Mouse (Mus musculus) MEL (cell line): ENCODE results near the gene Olfr576. TPM values are rescaled to one million over a fixed set of nuclear protein-coding genes. Genes with fewer than 3 reads are reported as not detected.

Source experiments
- DNase-seq: peaks from one replicate; pipeline ENCODE4 v3.0.0; 2011; ENCODE audit warnings: low read depth, low spot score
- H3K27ac ChIP-seq: 2 replicates; pipeline ENCODE4 v1.5.1; 2012; ENCODE audit warnings: low read depth, mild to moderate bottlenecking, control low read depth, low read length, moderate library complexity; ENCODE audit not compliant: control insufficient read depth
- H3K27me3 ChIP-seq, 2 experiments: fragments of 150-350 bp in 1 of 2; sonication (generic) in 1 of 2; 2 replicates each; pipeline ENCODE4 v1.6.1; 2012; ENCODE audit warnings: low read length in 2 of 2, mild to moderate bottlenecking in 2 of 2, improper control_type of control experiment in 1 of 2, moderate library complexity in 1 of 2; ENCODE audit not compliant: insufficient read depth in 2 of 2, control insufficient read depth in 1 of 2
- H3K36me3 ChIP-seq, 2 experiments: 2 replicates each; pipeline ENCODE4 v1.6.1; 2012 to 2014; ENCODE audit warnings: low read length in 2 of 2, improper control_type of control experiment in 1 of 2, inconsistent platforms in 1 of 2, mild to moderate bottlenecking in 1 of 2; ENCODE audit not compliant: insufficient read depth in 2 of 2, control insufficient read depth in 1 of 2
- H3K4me1 ChIP-seq, 2 experiments: fragments of 150-350 bp in 1 of 2; sonication (generic) in 1 of 2; 2 replicates each; pipeline ENCODE4 v1.6.1; 2012; ENCODE audit warnings: low read length in 2 of 2, improper control_type of control experiment in 1 of 2, mild to moderate bottlenecking in 1 of 2; ENCODE audit not compliant: insufficient read depth in 2 of 2, control insufficient read depth in 1 of 2
- H3K4me3 ChIP-seq, 2 experiments: fragments of 150-350 bp in 1 of 2; sonication (generic) in 1 of 2; 2 replicates each; pipeline ENCODE4 v1.5.1; 2012; ENCODE audit warnings: low read depth in 2 of 2, low read length in 2 of 2, mild to moderate bottlenecking in 2 of 2, moderate library complexity in 2 of 2, control low read depth in 1 of 2, improper control_type of control experiment in 1 of 2; ENCODE audit not compliant: control insufficient read depth in 1 of 2, insufficient read depth in 1 of 2
- H3K79me2 ChIP-seq: 2 replicates; pipeline ENCODE4 v1.6.1; 2012; ENCODE audit warnings: mild to moderate bottlenecking, low read length, moderate library complexity; ENCODE audit not compliant: control insufficient read depth, poor library complexity, insufficient read depth
- H3K9ac ChIP-seq: 2 replicates; pipeline ENCODE4 v1.6.1; 2012; ENCODE audit warnings: low read depth, mild to moderate bottlenecking, control low read depth, low read length, moderate library complexity; ENCODE audit not compliant: control insufficient read depth, poor library complexity, severe bottlenecking
- H3K9me3 ChIP-seq: fragments of 150-350 bp; sonication (generic); replicated peaks from 2 replicates; pipeline ENCODE4 v1.6.1; 2012; ENCODE audit warnings: mild to moderate bottlenecking, low read length, improper control_type of control experiment, moderate library complexity; ENCODE audit not compliant: insufficient read depth
- CHD1 ChIP-seq: IDR thresholded peaks from 2 replicates; pipeline ENCODE4 v1.6.1; 2012; ENCODE audit warnings: low read depth, mild to moderate bottlenecking, inconsistent platforms, low read length, improper control_type of control experiment
- CTCF ChIP-seq, 3 experiments: IDR thresholded peaks in 2 of 3; conservative IDR thresholded peaks in 1 of 3; 2 replicates each; pipeline ENCODE4 v1.5.1; 2011 to 2012; ENCODE audit warnings: low read length in 3 of 3, low read depth in 2 of 3, mild to moderate bottlenecking in 2 of 3, improper control_type of control experiment in 1 of 3, inconsistent platforms in 1 of 3, mixed read lengths in 1 of 3, moderate library complexity in 1 of 3; ENCODE audit not compliant: control insufficient read depth in 1 of 3, insufficient read depth in 1 of 3, poor library complexity in 1 of 3, severe bottlenecking in 1 of 3
- ETS1 ChIP-seq: IDR thresholded peaks from 2 replicates; pipeline ENCODE4 v1.6.1; 2012; ENCODE audit warnings: low read depth, mild to moderate bottlenecking, inconsistent platforms, low read length, improper control_type of control experiment, moderate library complexity
- GABPA ChIP-seq: IDR thresholded peaks from 2 replicates; pipeline ENCODE4 v1.6.1; 2012; ENCODE audit warnings: low read depth, mild to moderate bottlenecking, inconsistent platforms, low read length, improper control_type of control experiment, moderate library complexity
- MAFK ChIP-seq: IDR thresholded peaks from 2 replicates; pipeline ENCODE4 v1.6.1; 2011; ENCODE audit warnings: low read depth, mild to moderate bottlenecking, low read length, improper control_type of control experiment, borderline replicate concordance
- MXI1 ChIP-seq: IDR thresholded peaks from 2 replicates; pipeline ENCODE4 v1.6.1; 2011; ENCODE audit warnings: mild to moderate bottlenecking, low read depth, low read length, improper control_type of control experiment
- NRF1 ChIP-seq: IDR thresholded peaks from 2 replicates; pipeline ENCODE4 v1.6.1; 2014; ENCODE audit warnings: low read depth, mild to moderate bottlenecking, inconsistent platforms, low read length, improper control_type of control experiment, moderate library complexity; ENCODE audit not compliant: poor library complexity, insufficient read depth, severe bottlenecking
- RAD21 ChIP-seq: IDR thresholded peaks from 2 replicates; pipeline ENCODE4 v1.6.1; 2011; ENCODE audit warnings: mild to moderate bottlenecking, low read depth, low read length, improper control_type of control experiment
- SMC3 ChIP-seq: IDR thresholded peaks from 2 replicates; pipeline ENCODE4 v1.6.1; 2011; ENCODE audit warnings: low read depth, low read length, improper control_type of control experiment
- TBP ChIP-seq: IDR thresholded peaks from 2 replicates; pipeline ENCODE4 v1.8.0; 2011; ENCODE audit warnings: low read depth, low read length, improper control_type of control experiment
- UBTF ChIP-seq: IDR thresholded peaks from 2 replicates; pipeline ENCODE4 v1.6.1; 2012; ENCODE audit warnings: low read depth, mild to moderate bottlenecking, inconsistent platforms, low read length, improper control_type of control experiment, moderate library complexity, borderline replicate concordance; ENCODE audit not compliant: insufficient read depth
- USF1 ChIP-seq: IDR thresholded peaks from 2 replicates; pipeline ENCODE4 v1.6.1; 2014; ENCODE audit warnings: low read depth, mild to moderate bottlenecking, inconsistent platforms, low read length, improper control_type of control experiment, moderate library complexity
- ZC3H11A ChIP-seq: IDR thresholded peaks from 2 replicates; pipeline ENCODE4 v1.6.1; 2012; ENCODE audit warnings: low read depth, mild to moderate bottlenecking, inconsistent platforms, low read length, improper control_type of control experiment
- polyA plus RNA-seq, 2 experiments: library from polyadenylated mRNA; stranded (reverse) in 1 of 2; unstranded in 1 of 2; fragments of >175 nt in 1 of 2; fragments of >200 nt in 1 of 2; gene quantifications; 2 replicates each; pipeline versions ENCODE4 v1.2.1 to v1.2.4; 2012; ENCODE audit warnings: low replicate concordance in 2 of 2, low read depth in 1 of 2; ENCODE audit not compliant: insufficient read length in 2 of 2, insufficient read depth in 1 of 2, missing spikeins in 1 of 2
- total RNA-seq: library from RNA; depleted of rRNA; stranded (reverse); fragments of 300-350 nt; gene quantifications from 2 replicates; pipeline ENCODE4 v1.2.3, GENCODE M21; 2012

Gene Olfr576
- total and polyA plus RNA-seq, 3 experiments, result not detected

DNA sequence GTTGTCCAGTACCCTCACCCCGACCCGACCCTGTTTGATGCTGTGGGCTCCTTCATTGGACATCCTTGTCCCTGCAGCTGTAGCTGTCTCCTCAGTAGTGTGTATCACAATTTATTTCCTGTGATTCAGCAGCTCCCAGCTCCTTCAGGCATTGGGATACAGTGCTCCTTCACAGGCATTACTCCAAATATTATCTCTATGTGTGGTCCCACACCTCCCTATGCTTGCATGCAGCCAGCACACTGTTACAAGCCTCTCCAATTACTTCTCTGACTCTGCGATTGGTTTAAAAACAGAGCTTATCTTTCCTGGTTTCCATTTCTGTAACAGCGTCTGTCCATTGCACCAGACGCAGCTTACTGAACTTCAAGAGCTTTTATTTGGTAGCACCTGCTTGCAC, 46.1 kb upstream of the Olfr576 start:
- H3K27me3 ChIP-seq, result no peaks in the 10 kb centered on the region
- H3K9me3 ChIP-seq, result no peaks in the 10 kb centered on the region
- H3K4me1 ChIP-seq, result no peaks in the 10 kb centered on the region
- no peak overlapping the region for H3K27ac ChIP-seq
- no peaks in the 10 kb centered on the region for H3K36me3 ChIP-seq
- no peak overlapping the region for H3K9ac ChIP-seq
- DNase-seq, result no peak
- TF ChIP-seq MXI1 (no peak), CHD1 (no peak), SMC3 (no peak), USF1 (no peak)
- TF ChIP-seq, all 39 proteins: peak for 0
- no peaks in the 10 kb centered on the region for H3K79me2 ChIP-seq
- H3K4me3 ChIP-seq, result no peak overlapping the region

DNA sequence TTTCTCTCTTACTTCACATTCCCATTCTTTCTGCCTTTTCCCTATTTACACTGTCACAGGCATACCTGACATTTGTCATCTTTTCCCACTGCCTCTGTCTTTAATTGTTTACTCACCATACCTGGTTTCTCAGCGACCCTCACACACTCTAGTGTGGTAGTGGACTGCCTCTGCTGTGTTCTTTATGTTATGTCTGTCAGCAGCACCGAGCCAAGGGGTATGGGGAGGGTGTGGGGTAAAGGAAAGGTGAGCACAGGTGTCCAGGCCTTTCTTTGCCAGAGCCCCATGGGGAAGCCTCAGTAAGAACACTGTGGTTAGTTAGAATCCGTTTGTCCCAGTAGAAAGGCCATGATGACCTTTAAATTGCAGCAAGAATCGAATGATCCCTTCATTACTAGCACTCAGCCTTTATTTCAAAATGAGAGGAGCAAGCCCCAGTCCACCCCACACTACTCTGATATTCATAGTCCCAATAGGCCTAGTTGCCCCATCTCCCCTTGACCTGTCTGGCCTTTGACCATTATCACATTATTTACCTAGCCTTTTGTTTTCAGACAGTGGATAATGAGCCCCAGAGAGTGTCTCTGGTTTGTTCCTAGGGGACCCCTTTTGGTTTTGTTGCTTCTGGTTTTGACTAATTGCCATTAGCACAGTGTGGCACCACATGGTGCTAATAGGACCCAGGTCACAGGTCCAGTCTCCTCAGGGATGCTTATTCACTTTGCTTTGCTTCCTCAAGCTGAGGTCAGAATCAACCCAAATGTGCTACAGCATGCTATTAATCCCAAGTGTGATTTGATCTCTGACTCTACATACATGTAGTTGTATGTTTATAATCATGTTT, 45.2 kb upstream of the Olfr576 start, which contains the start of gene Olfr571:
Olfr571 (minus strand) TSS at position 505 of the 844 bp plus-strand sequence.
- H3K36me3 ChIP-seq, result no peaks in the 10 kb centered on the region
- no peaks in the 10 kb centered on the region for H3K79me2 ChIP-seq
- H3K4me3 ChIP-seq, result no peak within 1 kb of the TSS
- no peak for DNase-seq
- no peaks in the 10 kb centered on the region for H3K9me3 ChIP-seq
- H3K27ac ChIP-seq, result no peak within 1 kb of the TSS
- H3K27me3 ChIP-seq, result no peaks in the 10 kb centered on the region
- H3K4me1 ChIP-seq, result no peaks in the 10 kb centered on the region
- no peak within 1 kb of the TSS for H3K9ac ChIP-seq
- TF ChIP-seq UBTF (no peak), NRF1 (no peak), CHD1 (no peak), TBP (no peak), GABPA (no peak), ETS1 (no peak), MXI1 (no peak), MAFK (no peak)
- TF ChIP-seq, all 39 proteins: peak for 0

DNA sequence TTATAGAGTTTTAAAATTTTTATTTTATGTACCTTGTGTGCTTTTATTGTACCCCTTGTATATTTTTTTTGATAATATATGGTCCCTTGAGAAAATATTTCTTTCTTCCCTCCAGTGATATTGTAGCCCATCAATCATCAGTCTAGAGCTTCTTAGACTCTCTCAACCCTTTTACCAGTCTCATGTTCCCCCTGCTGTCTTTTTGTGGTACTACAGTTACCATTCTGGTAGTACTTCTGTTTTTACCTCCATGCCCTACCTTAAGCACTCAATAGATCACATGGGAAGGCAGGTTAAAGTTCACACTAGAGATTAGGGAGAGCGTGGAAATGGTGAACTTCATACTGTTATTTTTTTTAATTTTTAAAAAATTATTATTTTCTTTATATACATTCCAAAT, 42.8 kb upstream of the Olfr576 start:
- Histone ChIP-seq H3K4me1 (no peaks in the 10 kb centered on the region), H3K27ac (no peak overlapping the region), H3K36me3 (no peaks in the 10 kb centered on the region), H3K9me3 (no peaks in the 10 kb centered on the region), H3K9ac (no peak overlapping the region), H3K79me2 (no peaks in the 10 kb centered on the region), H3K4me3 (no peak overlapping the region), H3K27me3 (no peaks in the 10 kb centered on the region)
- TF ChIP-seq GABPA (no peak), SMC3 (peak; percentile 81), ZC3H11A (peak; percentile 40; the same call in 1 of the 2 replicates), CTCF (IDR thresholded peaks at IDR 0.05 in 2 of 3, conservative IDR thresholded peaks at IDR 0.05 in 1 of 3; ENCODE audit: control insufficient read depth in 1 of 3, insufficient read depth in 1 of 3, low read depth in 2 of 3, low read length in 3 of 3, poor library complexity in 1 of 3, severe bottlenecking in 1 of 3) (peak in 2 of 3 experiments; percentile 54 to 74; a peak in 4 of 6 replicates), RAD21 (peak; percentile 75), USF1 (no peak)
- DNase-seq, result peak; percentile 68
